In genomic region chr13:41401775-41402174, GRCm38 (mm10) we compare ENCODE assay signal across 14 mouse cellular contexts.
DNase-seq lines count a peak whose midpoint lies in the region; ATAC-seq and TF ChIP-seq lines count a peak whose summit lies in the region.
"Had no signal": no experiment of that assay in that cellular context is flagged by ENCODE, and none has a peak within 500 bp of the region (broad histone marks: within the 10 kb centered on the region; RNA-seq: fewer than 3 reads in every experiment).

No protein-coding gene starts in this region.

- peaks cover 7% of the 10 kb centered on the region; the same call in 1 of the 2 replicates for H3K4me1 ChIP-seq in lung, postnatal 0 days (ENCODE audit: insufficient read depth, low read depth, low read length)
- peaks cover 10% of the 10 kb centered on the region for H3K4me1 ChIP-seq in lung, adult 2 months (ENCODE audit: control insufficient read depth, insufficient read depth, low read length)
- no peaks in the 10 kb centered on the region for H3K4me1 ChIP-seq in hindbrain, embryonic 16.5 days (ENCODE audit: control insufficient read depth, insufficient read depth, low read depth, low read length)
- 0 out of 2 replicates have a peak, but pooled peaks cover 9% of the 10 kb centered on the region for H3K4me1 ChIP-seq in neural tube, embryonic 15.5 days
- peaks cover 21% of the 10 kb centered on the region for H3K4me1 ChIP-seq in kidney, embryonic 15.5 days
- H3K4me1 ChIP-seq: embryonic facial prominence, embryonic 12.5 days had no signal

- no peak for TF ChIP-seq CTCF in lung, postnatal 0 days (IDR thresholded peaks at IDR 0.05)
- no peak for TF ChIP-seq CTCF in lung, adult 2 months (IDR thresholded peaks at IDR 0.05; ENCODE audit: insufficient read depth, low read length)

- no peaks in the 10 kb centered on the region for H3K36me3 ChIP-seq in lung, postnatal 0 days (ENCODE audit: insufficient read depth, low read length)
- H3K36me3 ChIP-seq in hindbrain, embryonic 16.5 days (ENCODE audit: control insufficient read depth, insufficient read depth, low read length): no peaks in the 10 kb centered on the region
- no peaks in the 10 kb centered on the region for H3K36me3 ChIP-seq in neural tube, embryonic 15.5 days
- no peaks in the 10 kb centered on the region for H3K36me3 ChIP-seq in kidney, embryonic 15.5 days
- H3K36me3 ChIP-seq: embryonic facial prominence, embryonic 12.5 days; liver, embryonic 12.5 days had no signal

- H3K27me3 ChIP-seq in lung, postnatal 0 days (replicated peaks; ENCODE audit: insufficient read depth, low read length): no peaks in the 10 kb centered on the region
- H3K27me3 ChIP-seq in hindbrain, embryonic 16.5 days (replicated peaks; ENCODE audit: control insufficient read depth, insufficient read depth, low read length): no peaks in the 10 kb centered on the region
- no peaks in the 10 kb centered on the region for H3K27me3 ChIP-seq in neural tube, embryonic 15.5 days (replicated peaks)
- no peaks in the 10 kb centered on the region for H3K27me3 ChIP-seq in kidney, embryonic 15.5 days
- H3K27me3 ChIP-seq: embryonic facial prominence, embryonic 12.5 days; liver, embryonic 12.5 days had no signal

- no peak for TF ChIP-seq POLR2A in lung, adult 2 months (IDR thresholded peaks at IDR 0.05; ENCODE audit: borderline replicate concordance, extremely low read depth, low read depth, low read length)

- no peaks in the 10 kb centered on the region for H3K9me3 ChIP-seq in lung, postnatal 0 days (ENCODE audit: low read length)
- no peaks in the 10 kb centered on the region for H3K9me3 ChIP-seq in hindbrain, embryonic 16.5 days (ENCODE audit: control insufficient read depth, low read length)
- no peaks in the 10 kb centered on the region for H3K9me3 ChIP-seq in neural tube, embryonic 15.5 days (replicated peaks)
- H3K9me3 ChIP-seq in kidney, embryonic 15.5 days (replicated peaks): no peaks in the 10 kb centered on the region
- H3K9me3 ChIP-seq: embryonic facial prominence, embryonic 12.5 days; liver, embryonic 12.5 days had no signal

- no peak for TF ChIP-seq EP300 in lung, postnatal 0 days (IDR thresholded peaks at IDR 0.05)

- no peak overlapping the region for H3K4me3 ChIP-seq in lung, postnatal 0 days (ENCODE audit: low read depth, low read length)
- no peak overlapping the region for H3K4me3 ChIP-seq in lung, adult 2 months (replicated peaks; ENCODE audit: extremely low read depth, low read depth, low read length)
- H3K4me3 ChIP-seq in hindbrain, embryonic 16.5 days (ENCODE audit: low read length): no peak overlapping the region
- H3K4me3 ChIP-seq in neural tube, embryonic 15.5 days (replicated peaks): no peak overlapping the region
- H3K4me3 ChIP-seq in kidney, embryonic 15.5 days (replicated peaks): no peak overlapping the region
- H3K4me3 ChIP-seq: embryonic facial prominence, embryonic 12.5 days; liver, embryonic 12.5 days had no signal

- 48% methylated on average over 5 of the region's 6 CpGs for WGBS in lung, postnatal 0 days
- WGBS in lung, adult 2 months: 53% methylated on average over 6 of the region's 6 CpGs
- WGBS in hindbrain, embryonic 16.5 days: 48% methylated on average over 6 of the region's 6 CpGs
- 17% methylated on average over 5 of the region's 6 CpGs for WGBS in neural tube, embryonic 15.5 days
- 68% methylated on average over 6 of the region's 6 CpGs for WGBS in kidney, embryonic 15.5 days

- H3K9ac ChIP-seq in lung, postnatal 0 days (replicated peaks; ENCODE audit: low read depth): no peak overlapping the region
- H3K9ac ChIP-seq in hindbrain, embryonic 16.5 days (ENCODE audit: low read depth, low read length): no peak overlapping the region
- no peak overlapping the region for H3K9ac ChIP-seq in neural tube, embryonic 15.5 days (replicated peaks)
- H3K9ac ChIP-seq in kidney, embryonic 15.5 days: no peak overlapping the region
- H3K9ac ChIP-seq: embryonic facial prominence, embryonic 12.5 days; liver, embryonic 12.5 days had no signal

- peak; percentile 35 for ATAC-seq in lung, postnatal 0 days
- ATAC-seq in hindbrain, embryonic 16.5 days: peak; percentile 75
- ATAC-seq in neural tube, embryonic 15.5 days (ENCODE audit: low FRiP score): peak; percentile 92
- ATAC-seq in kidney, embryonic 15.5 days (replicated peaks; ENCODE audit: low FRiP score): no peak
- ATAC-seq: liver, embryonic 12.5 days had no signal

- H3K27ac ChIP-seq in lung, postnatal 0 days (ENCODE audit: low read length): no peak overlapping the region
- no peak overlapping the region for H3K27ac ChIP-seq in hindbrain, embryonic 16.5 days (ENCODE audit: low read depth, low read length)
- peak overlapping the region; percentile 45; the same call in 1 of the 2 replicates for H3K27ac ChIP-seq in neural tube, embryonic 15.5 days (replicated peaks)
- no peak overlapping the region for H3K27ac ChIP-seq in kidney, embryonic 15.5 days
- H3K27ac ChIP-seq: embryonic facial prominence, embryonic 12.5 days; liver, embryonic 12.5 days had no signal

- DNase-seq in lung, postnatal 0 days (ENCODE audit: low spot score): peak; percentile 35
- no peak for DNase-seq in lung, adult 2 months
- DNase-seq in NIH3T3 (ENCODE audit: low read depth): peak; percentile 33
- no peak for DNase-seq in kidney, adult 9 months
- DNase-seq: adrenal gland, adult 2 months; cerebellum, adult 9-10 months; kidney, postnatal 36 days; left cerebral cortex, postnatal 4 days; right cerebral cortex, adult 18-20 months had no signal

- no peak overlapping the region for H3K4me2 ChIP-seq in lung, postnatal 0 days (replicated peaks; ENCODE audit: low read depth, low read length)
- no peak overlapping the region for H3K4me2 ChIP-seq in hindbrain, embryonic 16.5 days (ENCODE audit: low read length)
- peak overlapping the region; percentile 9; the same call in 1 of the 2 replicates for H3K4me2 ChIP-seq in neural tube, embryonic 15.5 days
- H3K4me2 ChIP-seq in kidney, embryonic 15.5 days: no peak overlapping the region
- H3K4me2 ChIP-seq: embryonic facial prominence, embryonic 12.5 days; liver, embryonic 12.5 days had no signal

Comparison
In these comparisons a context has a peak if more than half of its experiments do, and no peak if none do; other contexts are left out.
1. DNase-seq: peak in lung, postnatal 0 days (single experiment) and NIH3T3 (single experiment); none in lung, adult 2 months (single experiment) and kidney, adult 9 months (single experiment).